Mouse (Mus musculus) stomach, embryonic 16.5 days (tissue): ENCODE measurements around the gene Sema3e. TPM values are rescaled to one million over a fixed set of nuclear protein-coding genes. Genes with fewer than 3 reads are reported as not detected.

Experiments
- ATAC-seq: fragments of 200-750 bp; cut with Nextera tagmentation; 2 replicates; pipeline ENCODE4 v1.8.0; 2017; ENCODE audit warnings: moderate number of reproducible peaks, moderate TSS enrichment; ENCODE audit not compliant: insufficient read depth, low FRiP score
- H3K27ac ChIP-seq: fragments of 300-500 bp; sonication (generic); 2 replicates; pipeline ENCODE4 v1.5.1; 2014; ENCODE audit warnings: low read length
- H3K27me3 ChIP-seq: fragments of 300-500 bp; sonication (generic); 2 replicates; pipeline ENCODE4 v1.6.1; 2014; ENCODE audit warnings: low read length, control low read depth, mixed read lengths; ENCODE audit not compliant: control insufficient read depth, insufficient read depth
- H3K36me3 ChIP-seq: fragments of 300-500 bp; sonication (generic); 2 replicates; pipeline ENCODE4 v1.6.1; 2014; ENCODE audit warnings: low read length; ENCODE audit not compliant: control insufficient read depth, insufficient read depth
- H3K4me1 ChIP-seq: fragments of 300-500 bp; sonication (generic); 2 replicates; pipeline ENCODE4 v1.6.1; 2014; ENCODE audit warnings: low read length, control low read depth, mixed read lengths; ENCODE audit not compliant: control insufficient read depth, insufficient read depth
- H3K4me2 ChIP-seq: fragments of 300-500 bp; sonication (generic); 2 replicates; pipeline ENCODE4 v1.6.1; 2014; ENCODE audit warnings: low read depth, low read length, mixed read lengths
- H3K4me3 ChIP-seq: fragments of 300-500 bp; sonication (generic); replicated peaks from 2 replicates; pipeline ENCODE4 v1.5.1; 2014; ENCODE audit warnings: mild to moderate bottlenecking, low read length
- H3K9ac ChIP-seq: fragments of 300-500 bp; sonication (generic); 2 replicates; pipeline ENCODE4 v1.6.1; 2014; ENCODE audit warnings: low read length
- H3K9me3 ChIP-seq: fragments of 300-500 bp; sonication (generic); replicated peaks from 2 replicates; pipeline ENCODE4 v1.6.1; 2016; ENCODE audit warnings: low read length, control low read depth; ENCODE audit not compliant: control insufficient read depth
- WGBS: fragments of 180-500 bp; shearing (Covaris S2); extraction: QIAGEN DNeasy Blood & Tissue Kit; methylation state at CpG from one replicate; pipeline ENCODE4 v1.1.7; 2014; 5-methylcytosine and 5-hydroxymethylcytosine counted together
- polyA plus RNA-seq: library from polyadenylated mRNA; unstranded; fragments of >200 nt; fragmentation: Nextera tagmentation; extraction: Ambion mirVana; gene quantifications from 2 replicates; pipeline ENCODE4 v1.2.1, GENCODE M21; 2015

Sema3e gene
- polyA plus RNA-seq, 1 experiment from 2014 or later = 3.4 TPM

DNA sequence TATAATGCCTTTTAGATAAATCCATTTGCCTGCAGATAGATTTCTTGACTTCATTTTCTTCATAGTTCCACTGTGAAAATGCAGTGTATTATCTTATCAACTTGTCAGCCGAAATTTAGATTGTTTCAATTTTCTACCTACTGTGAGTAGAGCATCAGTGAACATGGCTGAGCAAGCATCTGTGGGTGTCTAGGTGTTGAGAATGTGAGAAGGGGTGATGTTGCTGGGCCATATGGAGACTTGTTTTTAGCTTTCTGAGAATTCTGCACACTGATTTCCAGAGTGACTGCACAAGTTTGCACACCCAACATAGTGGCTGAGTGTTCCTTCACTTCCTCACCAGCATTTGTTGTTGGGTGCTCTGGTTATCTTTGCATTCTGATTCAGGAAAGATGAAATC is 71.1 kb downstream of the Sema3e start:
- Histone ChIP-seq H3K27me3 (no peaks in the 10 kb centered on the region), H3K9me3 (no peaks in the 10 kb centered on the region), H3K4me2 (no peak overlapping the region), H3K27ac (no peak overlapping the region), H3K36me3 (no peaks in the 10 kb centered on the region), H3K4me3 (no peak overlapping the region), H3K9ac (no peak overlapping the region), H3K4me1 (no peaks in the 10 kb centered on the region)
- 74% methylated on average over 1 of the region's 1 CpGs for WGBS
- no peak for ATAC-seq

GRCm38 (mm10) chr5:14098677-14099076 is 73.6 kb downstream of the Sema3e start:
- Histone ChIP-seq H3K27ac (no peak overlapping the region), H3K9ac (no peak overlapping the region), H3K4me3 (no peak overlapping the region), H3K9me3 (no peaks in the 10 kb centered on the region), H3K4me2 (no peak overlapping the region), H3K36me3 (no peaks in the 10 kb centered on the region), H3K4me1 (no peaks in the 10 kb centered on the region), H3K27me3 (no peaks in the 10 kb centered on the region)
- 59% methylated on average over 3 of the region's 3 CpGs for WGBS
- ATAC-seq = no peak

DNA sequence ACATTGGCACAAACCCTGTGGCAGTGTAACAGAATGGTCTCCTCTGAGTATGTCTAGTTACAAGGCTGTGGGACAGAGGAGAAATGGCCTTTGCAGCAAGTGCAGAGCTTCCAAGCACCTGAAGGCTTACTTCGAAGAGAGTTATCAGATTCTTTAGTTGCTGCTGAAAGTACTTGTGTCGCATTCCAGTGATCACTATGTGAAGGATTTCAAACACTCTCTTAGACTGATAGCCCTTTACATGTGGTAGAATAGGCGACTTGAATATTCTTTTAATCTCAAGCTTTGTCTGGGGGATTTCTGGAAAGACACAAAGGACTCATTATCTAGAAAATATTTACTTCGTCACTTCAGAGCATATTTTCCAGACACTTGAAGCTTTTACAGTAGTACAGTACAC is 82.3 kb downstream of the Sema3e start:
- no peaks in the 10 kb centered on the region for H3K27me3 ChIP-seq
- no peak for ATAC-seq
- H3K4me2 ChIP-seq = no peak overlapping the region
- no peaks in the 10 kb centered on the region for H3K9me3 ChIP-seq
- no peaks in the 10 kb centered on the region for H3K4me1 ChIP-seq
- no peak overlapping the region for H3K9ac ChIP-seq
- H3K36me3 ChIP-seq = no peaks in the 10 kb centered on the region
- 57% methylated on average over 4 of the region's 4 CpGs for WGBS
- H3K4me3 ChIP-seq = no peak overlapping the region
- no peak overlapping the region for H3K27ac ChIP-seq

- Histone ChIP-seq H3K36me3 (no peaks in the 10 kb centered on the region), H3K9me3 (no peaks in the 10 kb centered on the region), H3K4me1 (no peaks in the 10 kb centered on the region), H3K4me2 (no peak overlapping the region), H3K4me3 (no peak overlapping the region), H3K27ac (no peak overlapping the region), H3K9ac (no peak overlapping the region), H3K27me3 (no peaks in the 10 kb centered on the region)
- WGBS = 89% methylated on average over 4 of the region's 4 CpGs
- no peak for ATAC-seq
These were observed 83.9 kb downstream of the Sema3e start for GRCm38 (mm10) chr5:14109001-14109400.

DNA sequence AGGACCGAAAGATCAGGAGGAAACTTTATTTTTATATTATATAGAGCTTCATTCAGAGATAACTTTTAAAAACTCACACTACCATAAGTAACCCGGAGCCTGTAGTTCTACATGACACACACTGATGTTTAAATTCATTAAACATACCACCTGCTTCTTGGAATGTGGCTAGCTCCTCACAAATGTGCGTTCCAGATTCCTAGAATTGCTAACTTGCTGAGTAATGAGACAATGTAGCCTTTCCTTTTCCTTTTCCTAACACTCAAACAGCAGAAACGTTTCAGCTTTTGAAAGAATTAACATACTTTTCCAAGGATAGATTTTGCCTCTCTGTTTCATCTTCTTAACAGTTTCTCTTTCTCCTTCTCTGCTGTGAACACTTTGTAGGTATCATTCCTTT is 86.3 kb downstream of the Sema3e start:
- Histone ChIP-seq H3K27ac (no peak overlapping the region), H3K36me3 (no peaks in the 10 kb centered on the region), H3K4me3 (no peak overlapping the region), H3K9ac (no peak overlapping the region), H3K4me1 (no peaks in the 10 kb centered on the region), H3K9me3 (no peaks in the 10 kb centered on the region), H3K4me2 (no peak overlapping the region), H3K27me3 (no peaks in the 10 kb centered on the region)
- WGBS = 54% methylated on average over 4 of the region's 4 CpGs
- no peak for ATAC-seq

- H3K4me2 ChIP-seq = no peak overlapping the region
- H3K9ac ChIP-seq = no peak overlapping the region
- H3K36me3 ChIP-seq = no peaks in the 10 kb centered on the region
- no peaks in the 10 kb centered on the region for H3K27me3 ChIP-seq
- 74% methylated on average over 5 of the region's 5 CpGs for WGBS
- H3K4me1 ChIP-seq = no peaks in the 10 kb centered on the region
- no peaks in the 10 kb centered on the region for H3K9me3 ChIP-seq
- no peak overlapping the region for H3K27ac ChIP-seq
- ATAC-seq = no peak
- H3K4me3 ChIP-seq = no peak overlapping the region
These were observed 96.8 kb downstream of the Sema3e start for GRCm38 (mm10) chr5:14121902-14122301.

GRCm38 (mm10) chr5:14126591-14126990 is 101.5 kb downstream of the Sema3e start:
- no peak for ATAC-seq
- H3K4me2 ChIP-seq = no peak overlapping the region
- no peaks in the 10 kb centered on the region for H3K36me3 ChIP-seq
- WGBS = 37% methylated on average over 1 of the region's 1 CpGs
- no peaks in the 10 kb centered on the region for H3K9me3 ChIP-seq
- no peak overlapping the region for H3K4me3 ChIP-seq
- H3K9ac ChIP-seq = no peak overlapping the region
- H3K4me1 ChIP-seq = no peaks in the 10 kb centered on the region
- H3K27me3 ChIP-seq = no peaks in the 10 kb centered on the region
- H3K27ac ChIP-seq = no peak overlapping the region

- Histone ChIP-seq H3K9ac (no peak overlapping the region), H3K27ac (no peak overlapping the region), H3K4me1 (no peaks in the 10 kb centered on the region), H3K4me3 (no peak overlapping the region), H3K4me2 (no peak overlapping the region), H3K36me3 (no peaks in the 10 kb centered on the region), H3K27me3 (no peaks in the 10 kb centered on the region), H3K9me3 (no peaks in the 10 kb centered on the region)
- 69% methylated on average over 8 of the region's 8 CpGs for WGBS
- ATAC-seq = no peak
These were observed 110.9 kb downstream of the Sema3e start for GRCm38 (mm10) chr5:14135929-14136328.

GRCm38 (mm10) chr5:14138725-14139124 is 113.6 kb downstream of the Sema3e start:
- Histone ChIP-seq H3K27ac (no peak overlapping the region), H3K9me3 (no peaks in the 10 kb centered on the region), H3K36me3 (no peaks in the 10 kb centered on the region), H3K9ac (no peak overlapping the region), H3K4me3 (no peak overlapping the region), H3K4me2 (no peak overlapping the region), H3K4me1 (no peaks in the 10 kb centered on the region), H3K27me3 (no peaks in the 10 kb centered on the region)
- WGBS = 97% methylated on average over 1 of the region's 1 CpGs
- no peak for ATAC-seq

DNA sequence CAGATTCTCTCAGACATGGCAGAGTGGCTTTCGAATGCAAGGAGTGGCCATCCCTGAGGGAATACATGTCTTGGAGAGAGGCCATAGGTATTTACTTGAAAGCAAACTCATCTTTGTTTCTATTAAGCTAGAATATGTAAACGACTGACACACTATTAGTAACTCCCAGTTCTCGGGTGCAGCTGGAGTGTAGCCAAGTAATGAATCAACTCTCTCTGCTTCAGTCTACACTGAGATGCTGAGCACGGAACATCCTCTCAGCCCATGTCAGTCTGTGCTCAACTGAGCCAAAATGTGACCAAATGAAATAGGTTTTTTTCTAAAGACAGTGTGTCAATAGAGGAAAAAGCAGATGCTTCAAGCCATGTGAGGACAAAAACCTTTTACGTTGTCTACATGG is 137.5 kb downstream of the Sema3e start:
- no peaks in the 10 kb centered on the region for H3K27me3 ChIP-seq
- no peak overlapping the region for H3K4me3 ChIP-seq
- no peak overlapping the region for H3K9ac ChIP-seq
- H3K4me1 ChIP-seq = 0 out of 2 replicates have a peak, but pooled peaks cover 3% of the 10 kb centered on the region
- no peak overlapping the region for H3K4me2 ChIP-seq
- no peak overlapping the region for H3K27ac ChIP-seq
- 49% methylated on average over 5 of the region's 5 CpGs for WGBS
- H3K36me3 ChIP-seq = no peaks in the 10 kb centered on the region
- H3K9me3 ChIP-seq = no peaks in the 10 kb centered on the region
- ATAC-seq = no peak
